Mouse (Mus musculus): ENCODE results near the gene Timm9. TPM values are rescaled to one million over a fixed set of nuclear protein-coding genes. Genes with fewer than 3 reads are reported as not detected.
A peak's percentile ranks its signal among the peaks of the same experiment; 100 is the strongest.

Timm9 gene
- polyA plus RNA-seq, 1 experiment: 27.3 TPM

DNA sequence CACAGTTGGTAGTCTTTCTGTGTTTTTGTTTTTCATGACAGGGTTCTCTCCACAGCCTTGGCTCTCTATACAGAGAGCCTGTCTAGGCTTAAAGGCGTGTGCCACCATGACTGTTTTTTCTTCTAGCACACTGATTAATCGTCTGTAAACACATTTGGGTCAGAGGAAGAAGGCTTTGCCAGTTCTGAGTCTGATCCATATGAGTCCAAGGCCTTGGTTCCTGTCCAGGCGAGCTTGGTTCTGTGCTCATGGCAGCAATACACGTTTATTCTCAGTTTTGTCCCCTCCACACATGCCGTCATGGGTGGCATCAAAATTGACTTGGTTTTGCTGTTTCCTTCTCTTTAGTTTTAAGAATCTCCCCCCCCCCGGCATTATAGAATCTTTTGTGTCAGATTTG, 13.0 kb upstream of the Timm9 start:
- Histone ChIP-seq H3K4me3 (replicated peaks; ENCODE audit: control insufficient read depth, low read depth, low read length) (no peak overlapping the region), H3K4me1 (ENCODE audit: control insufficient read depth, insufficient read depth, low read length) (no peaks in the 10 kb centered on the region), H3K27ac (ENCODE audit: control insufficient read depth, insufficient read depth, low read depth, low read length, poor library complexity) (no peak overlapping the region)
- TF ChIP-seq POLR2A (IDR thresholded peaks at IDR 0.05; ENCODE audit: borderline replicate concordance, control insufficient read depth, low read depth, low read length) (no peak), CTCF (IDR thresholded peaks at IDR 0.05; ENCODE audit: control insufficient read depth, insufficient read depth, low read length) (no peak)
- 82% methylated on average over 6 of the region's 6 CpGs for WGBS

DNA sequence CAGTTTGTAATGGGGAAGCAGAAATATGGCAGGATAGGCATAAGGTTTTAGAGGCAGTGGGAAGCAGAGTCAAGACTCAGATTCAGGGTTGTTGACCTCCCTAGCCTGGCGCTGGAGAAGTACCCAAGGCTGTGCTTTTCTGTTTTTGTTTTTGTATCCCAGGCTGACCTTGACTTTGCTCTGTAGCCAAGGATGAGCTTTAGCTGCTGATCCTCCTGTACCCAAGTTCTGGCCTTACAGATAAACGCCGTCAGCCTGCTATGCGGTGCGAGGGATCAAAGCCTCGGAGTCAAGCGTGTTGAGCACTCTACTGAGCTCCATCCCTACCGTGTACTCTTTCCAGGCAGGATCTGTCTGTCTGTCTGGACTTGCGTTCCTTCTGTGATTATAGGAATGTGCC, 12.3 kb upstream of the Timm9 start:
- no peak for TF ChIP-seq POLR2A (IDR thresholded peaks at IDR 0.05; ENCODE audit: borderline replicate concordance, control insufficient read depth, low read depth, low read length)
- TF ChIP-seq CTCF (IDR thresholded peaks at IDR 0.05; ENCODE audit: control insufficient read depth, insufficient read depth, low read length): no peak
- H3K4me1 ChIP-seq (ENCODE audit: control insufficient read depth, insufficient read depth, low read length): no peaks in the 10 kb centered on the region
- WGBS: 96% methylated on average over 9 of the region's 9 CpGs

DNA sequence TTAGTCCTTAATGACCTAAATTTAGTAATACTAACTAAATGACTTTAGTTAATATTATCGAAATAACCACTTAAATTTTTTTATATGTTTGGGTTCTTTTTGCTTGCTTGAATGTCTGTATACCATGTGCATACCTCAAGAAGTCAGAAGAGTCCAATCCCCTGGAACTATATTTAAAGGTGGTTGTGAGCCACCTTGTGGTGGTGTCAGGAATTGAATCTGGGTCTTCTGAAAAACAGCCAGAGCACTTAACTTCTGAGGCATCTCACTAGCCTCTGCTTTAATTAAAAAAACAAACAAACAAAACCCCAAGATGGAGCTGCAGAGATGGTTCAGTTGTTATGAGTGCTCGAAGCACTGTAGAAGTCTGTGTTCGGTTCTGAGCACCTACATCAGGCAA, 11.2 kb upstream of the Timm9 start:
- H3K4me3 ChIP-seq (replicated peaks; ENCODE audit: control insufficient read depth, low read depth, low read length): no peak overlapping the region
- H3K4me1 ChIP-seq (ENCODE audit: control insufficient read depth, insufficient read depth, low read length): no peaks in the 10 kb centered on the region
- TF ChIP-seq CTCF (IDR thresholded peaks at IDR 0.05; ENCODE audit: control insufficient read depth, insufficient read depth, low read length) (no peak), POLR2A (IDR thresholded peaks at IDR 0.05; ENCODE audit: borderline replicate concordance, control insufficient read depth, low read depth, low read length) (no peak)
- WGBS: 74% methylated on average over 3 of the region's 3 CpGs
- no peak overlapping the region for H3K27ac ChIP-seq (ENCODE audit: control insufficient read depth, insufficient read depth, low read depth, low read length, poor library complexity)

More for the DNA sequence above, 12.3 kb upstream of the Timm9 start:
- Histone ChIP-seq H3K27ac (ENCODE audit: control insufficient read depth, insufficient read depth, low read depth, low read length, poor library complexity) (no peak overlapping the region), H3K4me3 (replicated peaks; ENCODE audit: control insufficient read depth, low read depth, low read length) (no peak overlapping the region)

DNA sequence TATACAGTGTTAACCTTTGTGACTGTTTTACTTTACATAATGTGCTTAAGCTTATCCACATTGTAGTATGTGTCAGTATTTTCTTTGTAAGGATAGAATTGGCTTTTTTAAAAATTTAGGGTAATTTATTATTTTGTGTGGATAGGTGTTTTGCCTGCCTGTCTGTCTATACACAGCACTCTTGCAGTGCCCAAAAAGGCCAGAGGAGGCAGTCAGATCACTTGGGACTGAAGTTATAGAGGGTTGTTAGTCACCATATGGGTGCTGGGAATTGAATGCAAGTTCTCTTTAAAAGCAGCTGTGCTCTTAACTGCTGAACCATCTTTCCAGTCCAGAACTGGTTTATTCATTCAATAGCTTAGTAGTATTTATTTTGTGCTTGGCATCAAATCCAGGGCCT, 4.7 kb upstream of the Timm9 start:
- Histone ChIP-seq H3K4me1 (ENCODE audit: control insufficient read depth, insufficient read depth, low read length) (no peaks in the 10 kb centered on the region; the same call in 1 of the 2 replicates), H3K27ac (ENCODE audit: control insufficient read depth, insufficient read depth, low read depth, low read length, poor library complexity) (no peak overlapping the region), H3K4me3 (replicated peaks; ENCODE audit: control insufficient read depth, low read depth, low read length) (no peak overlapping the region)
- TF ChIP-seq CTCF (IDR thresholded peaks at IDR 0.05; ENCODE audit: control insufficient read depth, insufficient read depth, low read length): no peak
- TF ChIP-seq POLR2A (IDR thresholded peaks at IDR 0.05; ENCODE audit: borderline replicate concordance, control insufficient read depth, low read depth, low read length): no peak

DNA sequence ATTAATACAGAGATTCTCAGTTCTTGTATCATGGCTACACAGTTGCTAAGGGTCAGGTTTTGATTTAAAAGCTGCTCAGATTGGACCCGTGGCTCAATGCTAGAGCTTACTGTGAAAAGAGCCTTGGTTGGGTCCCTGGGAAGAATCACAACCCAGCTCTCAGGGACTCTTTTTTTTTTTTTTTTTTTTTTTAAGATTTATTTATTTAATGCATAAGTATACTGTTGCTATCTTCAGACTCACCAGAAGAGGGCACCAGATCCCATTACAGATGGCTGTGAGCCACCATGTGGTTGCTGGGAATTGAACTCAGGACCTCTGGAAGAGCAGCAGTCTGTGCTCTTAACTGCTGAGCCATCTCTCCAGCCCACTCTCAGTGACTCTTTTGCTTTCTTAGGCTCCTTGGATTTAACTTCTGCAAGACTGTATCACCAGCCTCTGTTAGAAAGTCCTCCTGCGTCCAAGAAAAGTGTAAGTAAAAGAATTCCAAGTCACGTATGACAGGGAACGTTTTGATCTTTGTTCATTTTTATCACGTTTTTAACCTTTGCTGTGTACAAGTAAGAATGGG, 2.9 kb upstream of the Timm9 start:
- TF ChIP-seq CTCF (IDR thresholded peaks at IDR 0.05; ENCODE audit: control insufficient read depth, insufficient read depth, low read length): no peak
- WGBS: 73% methylated on average over 5 of the region's 5 CpGs
- no peaks in the 10 kb centered on the region; the same call in 1 of the 2 replicates for H3K4me1 ChIP-seq (ENCODE audit: control insufficient read depth, insufficient read depth, low read length)

DNA sequence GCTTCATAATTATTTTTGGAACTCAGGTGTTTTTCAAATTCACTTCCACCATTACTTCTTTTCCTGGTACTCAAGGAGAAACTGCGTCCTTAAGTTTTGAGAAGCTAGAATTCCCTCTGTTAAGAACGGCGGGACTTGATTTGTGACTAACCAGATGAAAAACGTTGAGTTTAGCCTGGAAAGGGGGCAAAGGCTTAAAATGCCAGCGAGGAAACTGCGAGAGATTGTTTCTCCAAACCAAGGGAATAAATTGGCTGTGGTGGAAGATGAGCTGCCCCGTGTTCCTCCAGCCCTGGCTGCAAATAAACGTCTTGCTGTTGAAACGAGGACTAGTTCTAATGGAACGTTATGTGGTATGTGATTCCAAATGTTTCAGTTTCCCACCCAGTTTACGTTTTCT, 1.2 kb upstream of the Timm9 start:
- TF ChIP-seq CTCF (IDR thresholded peaks at IDR 0.05; ENCODE audit: control insufficient read depth, insufficient read depth, low read length) (no peak), POLR2A (IDR thresholded peaks at IDR 0.05; ENCODE audit: borderline replicate concordance, control insufficient read depth, low read depth, low read length) (no peak)
- 1% methylated on average over 11 of the region's 11 CpGs for WGBS
- Histone ChIP-seq H3K4me3 (replicated peaks; ENCODE audit: control insufficient read depth, low read depth, low read length) (peak overlapping the region; percentile 73), H3K4me1 (ENCODE audit: control insufficient read depth, insufficient read depth, low read length) (no peaks in the 10 kb centered on the region; the same call in 1 of the 2 replicates), H3K27ac (ENCODE audit: control insufficient read depth, insufficient read depth, low read depth, low read length, poor library complexity) (no peak overlapping the region)

More for the DNA sequence above, 2.9 kb upstream of the Timm9 start:
- no peak overlapping the region for H3K27ac ChIP-seq (ENCODE audit: control insufficient read depth, insufficient read depth, low read depth, low read length, poor library complexity)
- no peak overlapping the region for H3K4me3 ChIP-seq (replicated peaks; ENCODE audit: control insufficient read depth, low read depth, low read length)

DNA sequence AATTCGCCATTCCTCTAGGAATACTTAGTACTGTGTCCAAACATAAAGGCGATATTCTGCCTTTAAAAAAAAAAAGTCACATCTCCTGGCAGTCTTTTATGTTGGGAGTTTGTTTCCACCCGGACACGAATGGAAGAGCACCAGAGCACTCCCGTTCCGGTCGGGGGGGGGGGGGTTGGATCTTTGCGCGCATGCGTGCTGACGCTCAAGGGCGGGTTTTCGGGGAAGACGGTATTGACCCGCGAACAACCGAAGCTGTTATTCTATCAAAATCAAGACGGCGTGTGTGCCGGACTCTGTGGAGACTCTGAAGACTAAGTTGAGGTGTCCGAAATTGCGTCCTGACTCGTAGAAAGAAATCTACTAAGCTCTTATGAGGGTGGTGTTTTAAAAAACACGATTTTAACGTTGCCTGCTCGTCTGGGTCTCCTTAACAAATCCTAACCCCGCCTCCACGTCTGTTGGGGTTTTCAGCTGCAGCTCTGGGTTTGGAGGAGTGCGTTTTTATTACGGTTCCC, 549 bp upstream of the Timm9 start:
- Histone ChIP-seq H3K4me3 (replicated peaks; ENCODE audit: control insufficient read depth, low read depth, low read length) (peak overlapping the region; percentile 87), H3K4me1 (ENCODE audit: control insufficient read depth, insufficient read depth, low read length) (no peaks in the 10 kb centered on the region; the same call in 1 of the 2 replicates), H3K27ac (ENCODE audit: control insufficient read depth, insufficient read depth, low read depth, low read length, poor library complexity) (peak overlapping the region; percentile 63)
- TF ChIP-seq CTCF (IDR thresholded peaks at IDR 0.05; ENCODE audit: control insufficient read depth, insufficient read depth, low read length): no peak
- no peak; the same call in 1 of the 2 replicates for TF ChIP-seq POLR2A (IDR thresholded peaks at IDR 0.05; ENCODE audit: borderline replicate concordance, control insufficient read depth, low read depth, low read length)
- WGBS: under 1% methylated on average over 30 of the region's 30 CpGs

DNA sequence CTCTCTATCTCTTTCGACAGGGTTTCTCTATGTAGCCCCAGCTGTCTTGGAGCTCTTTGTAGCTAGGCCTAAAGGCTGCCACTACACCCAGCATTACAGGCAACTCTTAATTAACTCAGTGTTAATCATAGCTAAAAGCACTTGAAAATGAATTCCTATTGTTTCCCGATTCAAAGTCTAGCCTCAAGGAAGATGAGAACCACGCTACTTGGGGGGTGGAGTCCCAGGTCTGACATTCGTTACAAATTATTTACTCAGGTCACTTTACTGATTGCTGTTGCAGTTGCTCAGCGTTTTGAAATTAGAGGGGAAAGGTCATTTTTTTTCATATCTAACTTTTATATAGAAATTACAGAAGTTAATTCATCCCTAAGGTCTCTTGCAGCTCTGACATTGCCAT, 903 bp downstream of the Timm9 start:
- Histone ChIP-seq H3K4me1 (ENCODE audit: control insufficient read depth, insufficient read depth, low read length) (no peaks in the 10 kb centered on the region; the same call in 1 of the 2 replicates), H3K4me3 (replicated peaks; ENCODE audit: control insufficient read depth, low read depth, low read length) (no peak overlapping the region), H3K27ac (ENCODE audit: control insufficient read depth, insufficient read depth, low read depth, low read length, poor library complexity) (no peak overlapping the region)
- WGBS: 12% methylated on average over 5 of the region's 5 CpGs
- TF ChIP-seq POLR2A (IDR thresholded peaks at IDR 0.05; ENCODE audit: borderline replicate concordance, control insufficient read depth, low read depth, low read length) (no peak), CTCF (IDR thresholded peaks at IDR 0.05; ENCODE audit: control insufficient read depth, insufficient read depth, low read length) (no peak)

DNA sequence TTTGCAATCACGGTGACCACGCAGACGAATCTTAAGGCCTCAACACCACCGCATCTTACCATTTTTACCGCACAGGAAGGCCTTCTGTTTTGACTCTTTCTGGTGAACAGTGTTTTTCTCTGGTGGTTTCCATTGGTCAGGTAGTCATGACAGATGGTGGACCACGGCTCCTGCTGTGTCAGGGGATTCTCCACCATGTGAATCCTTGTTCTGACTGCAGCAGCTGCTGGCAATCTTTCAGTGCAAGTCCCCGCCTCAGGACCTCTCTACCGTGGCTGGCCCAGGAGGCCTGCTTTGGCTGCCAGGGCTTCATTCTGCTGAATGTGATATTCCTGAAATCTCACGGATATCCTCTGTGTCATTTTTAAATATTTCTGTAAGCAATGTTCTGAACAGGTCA, 13.2 kb downstream of the Timm9 start:
- Histone ChIP-seq H3K27ac (ENCODE audit: control insufficient read depth, insufficient read depth, low read depth, low read length, poor library complexity) (no peak overlapping the region), H3K4me3 (replicated peaks; ENCODE audit: control insufficient read depth, low read depth, low read length) (no peak overlapping the region), H3K4me1 (ENCODE audit: control insufficient read depth, insufficient read depth, low read length) (no peaks in the 10 kb centered on the region)
- 78% methylated on average over 9 of the region's 9 CpGs for WGBS
- no peak for TF ChIP-seq POLR2A (IDR thresholded peaks at IDR 0.05; ENCODE audit: borderline replicate concordance, control insufficient read depth, low read depth, low read length)
- no peak for TF ChIP-seq CTCF (IDR thresholded peaks at IDR 0.05; ENCODE audit: control insufficient read depth, insufficient read depth, low read length)

Data from bone marrow, adult 2 months (tissue).